Mouse (Mus musculus): ENCODE results near the gene Morn2. TPM values are rescaled to one million over a fixed set of nuclear protein-coding genes. Genes with fewer than 3 reads are reported as not detected.
A peak's percentile ranks its signal among the peaks of the same experiment; 100 is the strongest.

The Morn2 gene
- polyA plus RNA-seq, 1 experiment from 2014 or later, result 48.7 TPM

- no peak overlapping the region for H3K4me2 ChIP-seq (ENCODE audit: low read length)
- no peaks in the 10 kb centered on the region for H3K27me3 ChIP-seq (ENCODE audit: control insufficient read depth, insufficient read depth, low read depth, low read length)
- H3K4me3 ChIP-seq (ENCODE audit: low read depth, low read length), result no peak overlapping the region
- H3K9me3 ChIP-seq (replicated peaks; ENCODE audit: control insufficient read depth, low read length, poor library complexity, severe bottlenecking), result no peaks in the 10 kb centered on the region
- no peak overlapping the region for H3K9ac ChIP-seq (ENCODE audit: low read depth, low read length)
- H3K27ac ChIP-seq (ENCODE audit: low read length), result no peak overlapping the region
- peaks cover 44% of the 10 kb centered on the region for H3K36me3 ChIP-seq (ENCODE audit: control insufficient read depth, insufficient read depth, low read length)
- ATAC-seq, result no peak
- no peaks in the 10 kb centered on the region for H3K4me1 ChIP-seq (ENCODE audit: control insufficient read depth, insufficient read depth, low read length)
- 86% methylated on average over 4 of the region's 4 CpGs for WGBS
These were observed 11.7 kb upstream of the Morn2 start for GRCm38 (mm10) chr17:80278255-80278654.

- Histone ChIP-seq H3K4me1 (ENCODE audit: control insufficient read depth, insufficient read depth, low read length) (no peaks in the 10 kb centered on the region), H3K9ac (ENCODE audit: low read depth, low read length) (no peak overlapping the region), H3K9me3 (replicated peaks; ENCODE audit: control insufficient read depth, low read length, poor library complexity, severe bottlenecking) (no peaks in the 10 kb centered on the region), H3K4me3 (ENCODE audit: low read depth, low read length) (no peak overlapping the region), H3K4me2 (ENCODE audit: low read length) (no peak overlapping the region), H3K36me3 (ENCODE audit: control insufficient read depth, insufficient read depth, low read length) (peaks cover 37% of the 10 kb centered on the region), H3K27me3 (ENCODE audit: control insufficient read depth, insufficient read depth, low read depth, low read length) (no peaks in the 10 kb centered on the region), H3K27ac (ENCODE audit: low read length) (no peak overlapping the region)
- 96% methylated on average over 8 of the region's 8 CpGs for WGBS
- ATAC-seq, result no peak
These were observed 10.5 kb upstream of the Morn2 start for GRCm38 (mm10) chr17:80279340-80280070.

- Histone ChIP-seq H3K27me3 (ENCODE audit: control insufficient read depth, insufficient read depth, low read depth, low read length) (no peaks in the 10 kb centered on the region), H3K9ac (ENCODE audit: low read depth, low read length) (no peak overlapping the region), H3K36me3 (ENCODE audit: control insufficient read depth, insufficient read depth, low read length) (peaks cover 11% of the 10 kb centered on the region; the same call in 1 of the 2 replicates), H3K4me2 (ENCODE audit: low read length) (no peak overlapping the region), H3K4me1 (ENCODE audit: control insufficient read depth, insufficient read depth, low read length) (peaks cover 11% of the 10 kb centered on the region), H3K4me3 (ENCODE audit: low read depth, low read length) (no peak overlapping the region), H3K27ac (ENCODE audit: low read length) (no peak overlapping the region), H3K9me3 (replicated peaks; ENCODE audit: control insufficient read depth, low read length, poor library complexity, severe bottlenecking) (no peaks in the 10 kb centered on the region)
- ATAC-seq, result no peak
- WGBS, result 77% methylated on average over 4 of the region's 4 CpGs
These were observed 5.6 kb upstream of the Morn2 start for GRCm38 (mm10) chr17:80284446-80284845.

GRCm38 (mm10) chr17:80288012-80288411 is 2.0 kb upstream of the Morn2 start:
- no peak overlapping the region for H3K27ac ChIP-seq (ENCODE audit: low read length)
- no peak for ATAC-seq
- H3K4me2 ChIP-seq (ENCODE audit: low read length), result no peak overlapping the region; the same call in 1 of the 2 replicates
- H3K9ac ChIP-seq (ENCODE audit: low read depth, low read length), result 0 out of 2 replicates have a peak overlapping the region, but pooled peaks have one; percentile 3
- no peak overlapping the region for H3K4me3 ChIP-seq (ENCODE audit: low read depth, low read length)
- no peaks in the 10 kb centered on the region for H3K9me3 ChIP-seq (replicated peaks; ENCODE audit: control insufficient read depth, low read length, poor library complexity, severe bottlenecking)
- H3K36me3 ChIP-seq (ENCODE audit: control insufficient read depth, insufficient read depth, low read length), result no peaks in the 10 kb centered on the region
- peaks cover 11% of the 10 kb centered on the region for H3K4me1 ChIP-seq (ENCODE audit: control insufficient read depth, insufficient read depth, low read length)
- WGBS, result 88% methylated on average over 6 of the region's 6 CpGs
- H3K27me3 ChIP-seq (ENCODE audit: control insufficient read depth, insufficient read depth, low read depth, low read length), result no peaks in the 10 kb centered on the region

GRCm38 (mm10) chr17:80289280-80290073 is 526 bp upstream of the Morn2 start:
- Histone ChIP-seq H3K4me3 (ENCODE audit: low read depth, low read length) (peak overlapping the region; percentile 93), H3K36me3 (ENCODE audit: control insufficient read depth, insufficient read depth, low read length) (no peaks in the 10 kb centered on the region), H3K4me1 (ENCODE audit: control insufficient read depth, insufficient read depth, low read length) (peaks cover 11% of the 10 kb centered on the region), H3K9ac (ENCODE audit: low read depth, low read length) (peak overlapping the region; percentile 96), H3K27ac (ENCODE audit: low read length) (peak overlapping the region; percentile 90), H3K4me2 (ENCODE audit: low read length) (peak overlapping the region; percentile 63), H3K27me3 (ENCODE audit: control insufficient read depth, insufficient read depth, low read depth, low read length) (no peaks in the 10 kb centered on the region), H3K9me3 (replicated peaks; ENCODE audit: control insufficient read depth, low read length, poor library complexity, severe bottlenecking) (no peaks in the 10 kb centered on the region)
- ATAC-seq, result peak; percentile 63
- under 1% methylated on average over 30 of the region's 30 CpGs for WGBS

- Histone ChIP-seq H3K27ac (ENCODE audit: low read length) (no peak overlapping the region), H3K36me3 (ENCODE audit: control insufficient read depth, insufficient read depth, low read length) (no peaks in the 10 kb centered on the region), H3K4me3 (ENCODE audit: low read depth, low read length) (no peak overlapping the region), H3K4me2 (ENCODE audit: low read length) (no peak overlapping the region), H3K27me3 (ENCODE audit: control insufficient read depth, insufficient read depth, low read depth, low read length) (no peaks in the 10 kb centered on the region), H3K4me1 (ENCODE audit: control insufficient read depth, insufficient read depth, low read length) (peaks cover 11% of the 10 kb centered on the region), H3K9me3 (replicated peaks; ENCODE audit: control insufficient read depth, low read length, poor library complexity, severe bottlenecking) (no peaks in the 10 kb centered on the region), H3K9ac (ENCODE audit: low read depth, low read length) (no peak overlapping the region)
- WGBS, result 26% methylated on average over 2 of the region's 2 CpGs
- no peak for ATAC-seq
These were observed 1.1 kb downstream of the Morn2 start for GRCm38 (mm10) chr17:80291148-80291547.

- Histone ChIP-seq H3K9ac (ENCODE audit: low read depth, low read length) (no peak overlapping the region), H3K9me3 (replicated peaks; ENCODE audit: control insufficient read depth, low read length, poor library complexity, severe bottlenecking) (no peaks in the 10 kb centered on the region), H3K4me3 (ENCODE audit: low read depth, low read length) (no peak overlapping the region), H3K27ac (ENCODE audit: low read length) (no peak overlapping the region), H3K27me3 (ENCODE audit: control insufficient read depth, insufficient read depth, low read depth, low read length) (no peaks in the 10 kb centered on the region), H3K4me2 (ENCODE audit: low read length) (no peak overlapping the region), H3K36me3 (ENCODE audit: control insufficient read depth, insufficient read depth, low read length) (no peaks in the 10 kb centered on the region; the same call in 1 of the 2 replicates), H3K4me1 (ENCODE audit: control insufficient read depth, insufficient read depth, low read length) (no peaks in the 10 kb centered on the region)
- 95% methylated on average over 5 of the region's 5 CpGs for WGBS
- ATAC-seq, result no peak
These were observed 5.3 kb downstream of the Morn2 start for GRCm38 (mm10) chr17:80295258-80295657.

- Histone ChIP-seq H3K27ac (ENCODE audit: low read length) (no peak overlapping the region), H3K9me3 (replicated peaks; ENCODE audit: control insufficient read depth, low read length, poor library complexity, severe bottlenecking) (no peaks in the 10 kb centered on the region), H3K4me3 (ENCODE audit: low read depth, low read length) (no peak overlapping the region), H3K27me3 (ENCODE audit: control insufficient read depth, insufficient read depth, low read depth, low read length) (no peaks in the 10 kb centered on the region), H3K4me2 (ENCODE audit: low read length) (no peak overlapping the region), H3K36me3 (ENCODE audit: control insufficient read depth, insufficient read depth, low read length) (no peaks in the 10 kb centered on the region; the same call in 1 of the 2 replicates), H3K4me1 (ENCODE audit: control insufficient read depth, insufficient read depth, low read length) (no peaks in the 10 kb centered on the region), H3K9ac (ENCODE audit: low read depth, low read length) (no peak overlapping the region)
- 90% methylated on average over 5 of the region's 5 CpGs for WGBS
- ATAC-seq, result no peak
These were observed 8.8 kb downstream of the Morn2 start for GRCm38 (mm10) chr17:80298844-80299243.

- Histone ChIP-seq H3K4me3 (ENCODE audit: low read depth, low read length) (no peak within 1 kb of the TSS), H3K27ac (ENCODE audit: low read length) (no peak within 1 kb of the TSS), H3K9me3 (replicated peaks; ENCODE audit: control insufficient read depth, low read length, poor library complexity, severe bottlenecking) (no peaks in the 10 kb centered on the region), H3K4me2 (ENCODE audit: low read length) (no peak within 1 kb of the TSS), H3K9ac (ENCODE audit: low read depth, low read length) (no peak within 1 kb of the TSS), H3K4me1 (ENCODE audit: control insufficient read depth, insufficient read depth, low read length) (peaks cover 5% of the 10 kb centered on the region), H3K36me3 (ENCODE audit: control insufficient read depth, insufficient read depth, low read length) (no peaks in the 10 kb centered on the region), H3K27me3 (ENCODE audit: control insufficient read depth, insufficient read depth, low read depth, low read length) (no peaks in the 10 kb centered on the region)
- ATAC-seq, result no peak
- 76% methylated on average over 1 of the region's 1 CpGs for whole genome bisulfite sequencing
These were observed 17.2 kb downstream of the Morn2 start, which contains the start of gene Arhgef33 for GRCm38 (mm10) chr17:80307251-80307650. Gene Arhgef33 (plus strand): TSS chr17:80307407.
